Mouse (Mus musculus): ENCODE data around the gene Agtpbp1.

The Agtpbp1 gene

GRCm38 (mm10) chr13:59534301-59534700 is 50.7 kb downstream of the Agtpbp1 start:
- DNase-seq (ENCODE audit: low spot score in 2 of 2) = no peak

GRCm38 (mm10) chr13:59533331-59533730 is 51.7 kb downstream of the Agtpbp1 start:
- DNase-seq (ENCODE audit: low spot score in 2 of 2) = no peak

- DNase-seq (ENCODE audit: low spot score in 2 of 2) = no peak
Measured at GRCm38 (mm10) chr13:59531203-59531602, 53.8 kb downstream of the Agtpbp1 start.

GRCm38 (mm10) chr13:59530491-59530890 is 54.5 kb downstream of the Agtpbp1 start:
- no peak for DNase-seq (ENCODE audit: low spot score in 2 of 2)

- DNase-seq (ENCODE audit: low spot score in 2 of 2) = no peak
Measured at GRCm38 (mm10) chr13:59521271-59522064, 63.6 kb downstream of the Agtpbp1 start.

GRCm38 (mm10) chr13:59520834-59521233 is 64.2 kb downstream of the Agtpbp1 start:
- no peak for DNase-seq (ENCODE audit: low spot score in 2 of 2)

- DNase-seq (ENCODE audit: low spot score in 2 of 2) = no peak
Measured at GRCm38 (mm10) chr13:59519479-59519878, 65.5 kb downstream of the Agtpbp1 start.

- no peak for DNase-seq (ENCODE audit: low spot score in 2 of 2)
Measured at GRCm38 (mm10) chr13:59518016-59518415, 67.0 kb downstream of the Agtpbp1 start.

- DNase-seq (ENCODE audit: low spot score in 2 of 2) = no peak
Measured at GRCm38 (mm10) chr13:59515074-59515473, 70.0 kb downstream of the Agtpbp1 start.

- DNase-seq (ENCODE audit: low spot score in 2 of 2) = no peak
Measured at GRCm38 (mm10) chr13:59509644-59510366, 75.2 kb downstream of the Agtpbp1 start.

- no peak for DNase-seq (ENCODE audit: low spot score in 2 of 2)
Measured at GRCm38 (mm10) chr13:59508584-59508983, 76.4 kb downstream of the Agtpbp1 start.

- no peak for DNase-seq (ENCODE audit: low spot score in 2 of 2)
Measured at GRCm38 (mm10) chr13:59506450-59506849, 78.6 kb downstream of the Agtpbp1 start.

GRCm38 (mm10) chr13:59505867-59506266 is 79.2 kb downstream of the Agtpbp1 start:
- no peak for DNase-seq (ENCODE audit: low spot score in 2 of 2)

GRCm38 (mm10) chr13:59503581-59503980 is 81.4 kb downstream of the Agtpbp1 start:
- no peak for DNase-seq (ENCODE audit: low spot score in 2 of 2)

- DNase-seq (ENCODE audit: low spot score in 2 of 2) = no peak
Measured at GRCm38 (mm10) chr13:59499831-59500230, 85.2 kb downstream of the Agtpbp1 start.

- DNase-seq (ENCODE audit: low spot score in 2 of 2) = no peak
Measured at GRCm38 (mm10) chr13:59499374-59499773, 85.7 kb downstream of the Agtpbp1 start.

- DNase-seq (ENCODE audit: low spot score in 2 of 2) = no peak
Measured at GRCm38 (mm10) chr13:59498191-59498590, 86.8 kb downstream of the Agtpbp1 start.

GRCm38 (mm10) chr13:59495839-59496238 is 89.2 kb downstream of the Agtpbp1 start:
- no peak for DNase-seq (ENCODE audit: low spot score in 2 of 2)

- DNase-seq (ENCODE audit: low spot score in 2 of 2) = no peak
Measured at GRCm38 (mm10) chr13:59494619-59495262, 90.3 kb downstream of the Agtpbp1 start.

- DNase-seq (ENCODE audit: low spot score in 2 of 2) = no peak
Measured at GRCm38 (mm10) chr13:59490726-59491125, 94.3 kb downstream of the Agtpbp1 start.

- DNase-seq (ENCODE audit: low spot score in 2 of 2) = no peak
Measured at GRCm38 (mm10) chr13:59489143-59489542, 95.9 kb downstream of the Agtpbp1 start.

- no peak for DNase-seq (ENCODE audit: low spot score in 2 of 2)
Measured at GRCm38 (mm10) chr13:59487287-59487686, 97.7 kb downstream of the Agtpbp1 start.

- DNase-seq (ENCODE audit: low spot score in 2 of 2) = no peak
Measured at GRCm38 (mm10) chr13:59486243-59486642, 98.8 kb downstream of the Agtpbp1 start.
